Mouse (Mus musculus) monocyte, adult 2 months (primary cell): ENCODE results near the gene Styx.

Source experiments
- DNase-seq, 2 experiments: peaks; one replicate each; pipeline ENCODE4 v3.0.0; 2022; ENCODE audit warnings: low spot score in 2 of 2, low read depth in 1 of 2

Styx gene

DNA sequence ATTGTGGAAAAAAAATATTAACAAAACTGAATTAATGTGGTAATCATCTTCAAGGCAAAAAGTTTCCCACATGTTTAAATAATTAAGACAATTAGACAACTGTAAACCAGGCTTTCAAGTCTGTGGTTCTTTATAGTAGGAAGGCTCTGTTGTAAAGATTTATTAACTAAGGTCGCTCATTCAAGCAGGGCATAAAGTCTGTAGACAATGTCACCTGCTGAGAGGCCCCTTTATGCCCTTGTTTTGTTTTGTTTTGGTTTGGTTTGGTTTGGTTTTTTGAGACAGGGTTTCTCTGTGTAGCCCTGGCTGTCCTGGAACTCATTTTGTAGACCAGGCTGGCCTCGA, 88.0 kb downstream of the Styx start:
- DNase-seq: no peak

- DNase-seq: no peak
Observed at GRCm38 (mm10) chr14:45439387-45439786, 88.5 kb downstream of the Styx start.

- no peak for DNase-seq
Observed at GRCm38 (mm10) chr14:45441291-45441690, 90.4 kb downstream of the Styx start.

GRCm38 (mm10) chr14:45442781-45443560, 92.1 kb downstream of the Styx start:
- no peak for DNase-seq

DNA sequence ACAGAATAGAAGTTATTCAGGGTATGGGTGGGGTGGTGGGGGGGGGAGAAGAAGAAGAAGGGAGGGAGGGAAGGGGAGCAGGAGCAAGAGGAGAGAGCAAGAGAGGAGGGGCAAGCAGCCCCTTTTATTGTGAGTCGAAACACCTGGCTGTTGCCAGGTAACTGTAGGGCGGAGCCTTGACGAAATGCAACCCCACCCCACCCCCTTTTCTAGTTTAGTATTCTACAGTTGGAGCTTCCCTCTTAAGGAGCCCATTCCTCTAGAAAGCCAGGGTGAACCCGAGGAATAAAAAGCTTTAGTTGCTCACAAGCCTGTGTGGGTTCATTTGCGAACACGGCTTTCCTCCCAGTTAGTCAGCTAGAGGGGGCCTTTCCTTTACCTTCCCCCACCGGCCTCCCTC, 94.0 kb downstream of the Styx start:
- DNase-seq: no peak

GRCm38 (mm10) chr14:45445445-45445844, 94.6 kb downstream of the Styx start:
- peak in 1 of 2 experiments; percentile 3 for DNase-seq

- no peak for DNase-seq
Observed at GRCm38 (mm10) chr14:45446777-45447176, 95.9 kb downstream of the Styx start.

DNA sequence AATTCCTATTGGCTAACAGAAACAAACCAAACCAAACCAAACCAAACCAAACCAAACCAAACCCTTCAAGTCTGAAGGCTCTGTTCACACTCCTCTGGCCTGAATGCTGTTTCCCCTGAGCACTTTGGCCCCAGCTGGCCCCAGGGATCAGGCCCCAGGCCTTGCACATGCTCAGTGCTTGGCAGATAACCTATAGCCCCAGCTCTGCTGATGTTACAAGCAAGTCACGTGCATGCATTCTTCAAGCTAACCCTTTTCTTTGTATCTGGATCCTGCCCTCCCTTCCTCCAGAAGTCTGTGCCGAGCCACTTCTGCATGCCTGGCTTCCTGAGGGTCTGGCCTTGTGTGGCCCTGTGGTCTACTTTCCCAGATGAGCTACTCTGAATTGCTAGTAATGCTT, 100.2 kb downstream of the Styx start:
- no peak for DNase-seq

DNA sequence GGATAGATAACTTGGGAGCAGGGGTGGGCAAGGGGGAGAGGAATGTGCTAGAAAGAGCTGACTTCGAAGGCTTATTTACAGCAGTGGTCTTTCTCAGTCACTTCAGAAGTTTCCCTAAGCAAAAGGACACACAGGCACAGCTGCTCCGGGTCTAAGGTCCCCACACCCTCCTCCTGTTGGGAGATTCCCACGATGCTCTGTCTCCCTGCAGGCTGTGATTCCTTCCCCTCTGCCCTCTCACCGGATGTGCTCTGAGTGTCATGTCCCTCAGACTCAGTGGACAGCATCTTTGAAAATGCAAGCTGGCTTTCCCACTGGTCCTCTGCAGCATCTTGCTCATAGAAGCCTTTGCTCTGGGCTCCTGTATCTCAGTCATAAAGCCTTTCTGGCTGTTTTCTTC, 101.3 kb downstream of the Styx start:
- DNase-seq: no peak

GRCm38 (mm10) chr14:45452861-45453512, 102.1 kb downstream of the Styx start:
- no peak for DNase-seq

DNA sequence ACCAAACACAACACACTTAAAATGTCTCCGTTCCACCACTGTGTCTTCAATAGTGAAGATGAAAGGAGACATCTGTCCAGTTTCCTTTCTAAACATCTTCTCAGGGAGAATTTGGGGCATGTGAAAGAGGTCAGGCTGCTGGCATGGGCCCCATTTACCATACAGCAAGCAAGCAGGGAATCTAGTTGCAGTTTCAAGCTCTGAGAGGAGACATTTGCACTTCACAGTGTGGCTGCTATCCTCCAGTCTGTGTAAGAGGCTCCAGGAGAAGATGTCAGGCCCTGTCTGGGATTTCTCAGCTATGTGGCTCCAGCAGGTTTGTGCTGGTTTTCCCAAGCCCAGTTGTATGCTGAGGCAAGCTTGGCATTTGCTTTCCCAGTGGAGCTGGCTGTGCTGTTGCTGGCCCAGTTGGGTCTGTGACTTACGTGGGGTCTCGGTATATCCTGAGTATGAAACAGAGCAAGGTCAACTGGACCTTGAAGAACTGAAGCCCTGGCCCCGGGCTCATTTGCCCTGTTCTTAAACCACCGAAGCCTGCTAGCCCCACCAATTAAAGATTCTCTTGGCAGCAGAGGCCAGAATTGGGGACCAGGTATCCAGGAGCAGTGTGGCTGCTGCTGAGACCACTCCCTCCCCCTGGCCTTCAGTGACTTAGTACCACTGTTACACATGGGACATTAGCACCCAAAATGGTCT, 102.8 kb downstream of the Styx start:
- no peak for DNase-seq

- no peak for DNase-seq
Observed at GRCm38 (mm10) chr14:45455651-45456501, 105.0 kb downstream of the Styx start.

DNA sequence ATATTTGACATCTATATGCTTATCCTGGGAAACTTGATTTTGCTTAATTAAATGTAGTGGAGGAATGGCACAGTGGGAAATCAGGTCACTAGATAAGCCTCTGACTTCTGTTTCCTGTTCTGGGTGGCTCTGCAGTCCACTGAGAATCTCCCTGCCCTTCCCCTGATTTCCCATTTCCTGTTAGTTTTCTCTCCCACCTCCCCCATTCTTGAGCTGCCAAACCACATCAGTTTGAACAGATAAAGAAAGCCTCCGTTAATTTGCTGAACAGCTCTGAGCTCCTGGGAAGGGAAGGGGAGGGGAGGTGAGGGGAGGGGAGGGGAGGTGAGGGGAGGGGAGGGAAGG, 105.6 kb downstream of the Styx start:
- no peak for DNase-seq

GRCm38 (mm10) chr14:45457003-45457402, 106.1 kb downstream of the Styx start:
- no peak for DNase-seq

DNA sequence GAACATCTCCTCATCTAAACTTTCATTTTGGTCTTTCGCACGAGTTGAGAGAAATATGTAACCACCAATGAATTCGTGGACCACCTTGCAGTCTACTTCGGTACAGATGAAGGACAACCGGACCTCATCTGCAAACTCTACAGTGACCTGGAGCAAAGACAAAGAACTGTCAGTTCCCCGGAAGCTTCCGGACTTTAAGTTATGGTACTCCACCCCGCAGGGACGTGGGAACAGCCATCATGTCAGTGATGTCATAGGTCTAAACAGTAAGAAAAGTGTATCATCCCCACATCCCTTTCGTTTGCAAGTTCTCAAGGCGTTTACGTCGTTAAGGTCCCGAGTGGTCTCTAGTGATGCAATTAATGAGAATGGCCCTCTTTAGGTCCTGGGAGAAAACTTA, 109.0 kb downstream of the Styx start:
- no peak for DNase-seq

DNA sequence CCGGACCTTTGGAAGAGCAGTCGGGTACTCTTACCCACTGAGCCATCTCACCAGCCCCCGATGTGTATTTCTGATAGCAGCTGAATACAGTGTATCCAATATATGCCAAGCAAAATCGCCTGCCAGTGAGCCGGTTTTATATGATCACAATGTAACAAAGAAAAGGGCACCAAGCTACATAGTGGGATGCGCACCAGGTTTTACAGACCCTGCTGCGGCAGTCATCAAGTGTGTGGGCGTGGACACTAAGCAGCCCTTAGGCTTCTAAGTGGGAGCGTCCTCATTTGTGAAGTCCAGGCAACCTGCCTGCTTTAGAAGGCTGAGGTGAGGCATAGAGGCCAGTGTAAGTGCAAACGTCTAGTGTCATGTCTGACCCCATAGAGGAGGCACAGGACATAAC, 109.6 kb downstream of the Styx start:
- no peak for DNase-seq

GRCm38 (mm10) chr14:45461945-45462344, 111.1 kb downstream of the Styx start:
- DNase-seq: no peak

GRCm38 (mm10) chr14:45462374-45462773, 111.5 kb downstream of the Styx start:
- no peak for DNase-seq

GRCm38 (mm10) chr14:45462875-45463475, 112.1 kb downstream of the Styx start:
- DNase-seq: no peak

GRCm38 (mm10) chr14:45463599-45463998, 112.7 kb downstream of the Styx start:
- DNase-seq: no peak
